Mouse (Mus musculus): ENCODE results near the gene Smagp.

GRCm38 (mm10) chr15:100673585-100674391, 37.0 kb upstream of the Smagp start:
- TF ChIP-seq USF1 (IDR thresholded peaks at IDR 0.05; ENCODE audit: low read depth), result no peak
- no peak for TF ChIP-seq CTCF (IDR thresholded peaks at IDR 0.05; ENCODE audit: control insufficient read depth, insufficient read depth, insufficient read length)
- TF ChIP-seq MYOD1 (IDR thresholded peaks at IDR 0.05; ENCODE audit: control insufficient read depth, insufficient read length, low read depth), result no peak
- no peak for TF ChIP-seq MYOG (IDR thresholded peaks at IDR 0.05; ENCODE audit: control insufficient read depth, extremely low read depth, insufficient read length)
- TF ChIP-seq CEBPB (IDR thresholded peaks at IDR 0.05; ENCODE audit: low read depth), result no peak

Measured in C2C12 (cell line).